Mouse (Mus musculus) liver, postnatal 0 days (tissue): ENCODE measurements at regions not wholly inside any gene's neighbourhood (a gene's known extent, or its start where the extent isn't known, plus 50 kb on each side); places are given as distances from the start of the nearest gene placed in this dataset.

Source experiments
- CTCF ChIP-seq: sonication (generic); IDR thresholded peaks from 2 replicates; pipeline ENCODE4 v1.5.1; 2016; ENCODE audit warnings: antibody characterized with exemption, low read depth
- EP300 ChIP-seq: IDR thresholded peaks from 2 replicates; pipeline ENCODE4 v1.6.1; 2016; ENCODE audit warnings: antibody characterized with exemption, low read depth, mild to moderate bottlenecking

DNA sequence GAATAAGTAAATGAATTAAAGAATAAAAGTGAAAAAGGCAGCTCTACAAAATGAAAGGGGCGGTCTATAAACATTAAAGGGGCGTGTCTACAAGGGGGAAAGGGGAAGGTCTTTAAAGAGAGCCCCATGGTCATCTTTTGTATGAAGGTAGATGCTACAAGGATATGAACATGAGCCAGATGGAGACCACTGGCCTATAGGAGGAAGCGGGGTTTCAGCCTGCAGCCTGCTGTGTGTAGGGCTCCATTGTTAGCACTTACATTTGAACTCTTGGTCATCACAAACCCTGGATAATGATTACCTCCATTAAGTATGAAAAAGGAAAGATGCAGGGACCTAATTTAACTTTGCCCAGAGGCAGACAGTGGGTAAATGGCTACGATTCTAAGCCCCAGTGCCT lies 511.6 kb upstream of the Gm19410 start:
- TF ChIP-seq CTCF, result no peak
- no peak for TF ChIP-seq EP300
